Mouse (Mus musculus) thymus, postnatal 14 days (tissue): ENCODE measurements at regions not wholly inside any gene's neighbourhood (a gene's known extent, or its start where the extent isn't known, plus 50 kb on each side); places are given as distances from the start of the nearest gene placed in this dataset.

Experiments
- DNase-seq: peaks from one replicate; pipeline ENCODE4 v3.0.0; 2021

GRCm38 (mm10) chr14:25383169-25383824 is 75.7 kb upstream of the Zmiz1 start:
- DNase-seq, result no peak

- no peak for DNase-seq
Measured at GRCm38 (mm10) chr14:25385644-25386043, 73.3 kb upstream of the Zmiz1 start.

- DNase-seq, result no peak
Measured at GRCm38 (mm10) chr14:25387780-25388179, 71.2 kb upstream of the Zmiz1 start.

- DNase-seq, result no peak
Measured at GRCm38 (mm10) chr14:25389314-25389713, 69.7 kb upstream of the Zmiz1 start.

GRCm38 (mm10) chr14:25392412-25392811 is 66.6 kb upstream of the Zmiz1 start:
- no peak for DNase-seq

GRCm38 (mm10) chr14:25392940-25393339 is 66.0 kb upstream of the Zmiz1 start:
- no peak for DNase-seq

- DNase-seq, result no peak
Measured at GRCm38 (mm10) chr14:25394931-25395330, 64.1 kb upstream of the Zmiz1 start.

GRCm38 (mm10) chr14:25396990-25397531 is 61.9 kb upstream of the Zmiz1 start:
- no peak for DNase-seq

GRCm38 (mm10) chr14:25397751-25398150 is 61.2 kb upstream of the Zmiz1 start:
- no peak for DNase-seq

- no peak for DNase-seq
Measured at GRCm38 (mm10) chr14:25398745-25399144, 60.2 kb upstream of the Zmiz1 start.

GRCm38 (mm10) chr14:25399286-25399685 is 59.7 kb upstream of the Zmiz1 start:
- DNase-seq, result no peak

- no peak for DNase-seq
Measured at GRCm38 (mm10) chr14:25401104-25401963, 57.7 kb upstream of the Zmiz1 start.

GRCm38 (mm10) chr14:25402409-25402808 is 56.6 kb upstream of the Zmiz1 start:
- DNase-seq, result no peak

GRCm38 (mm10) chr14:25405191-25405590 is 53.8 kb upstream of the Zmiz1 start:
- DNase-seq, result no peak

GRCm38 (mm10) chr14:25406059-25406458 is 52.9 kb upstream of the Zmiz1 start:
- no peak for DNase-seq

GRCm38 (mm10) chr14:25406613-25407012 is 52.4 kb upstream of the Zmiz1 start:
- no peak for DNase-seq

- no peak for DNase-seq
Measured at GRCm38 (mm10) chr14:25407111-25407510, 51.9 kb upstream of the Zmiz1 start.
